Mouse (Mus musculus): ENCODE data around the gene B430306N03Rik. TPM values are rescaled to one million over a fixed set of nuclear protein-coding genes. Genes with fewer than 3 reads are reported as not detected.

Gene B430306N03Rik
- polyA plus RNA-seq, 1 experiment from 2014 or later: not detected

DNA sequence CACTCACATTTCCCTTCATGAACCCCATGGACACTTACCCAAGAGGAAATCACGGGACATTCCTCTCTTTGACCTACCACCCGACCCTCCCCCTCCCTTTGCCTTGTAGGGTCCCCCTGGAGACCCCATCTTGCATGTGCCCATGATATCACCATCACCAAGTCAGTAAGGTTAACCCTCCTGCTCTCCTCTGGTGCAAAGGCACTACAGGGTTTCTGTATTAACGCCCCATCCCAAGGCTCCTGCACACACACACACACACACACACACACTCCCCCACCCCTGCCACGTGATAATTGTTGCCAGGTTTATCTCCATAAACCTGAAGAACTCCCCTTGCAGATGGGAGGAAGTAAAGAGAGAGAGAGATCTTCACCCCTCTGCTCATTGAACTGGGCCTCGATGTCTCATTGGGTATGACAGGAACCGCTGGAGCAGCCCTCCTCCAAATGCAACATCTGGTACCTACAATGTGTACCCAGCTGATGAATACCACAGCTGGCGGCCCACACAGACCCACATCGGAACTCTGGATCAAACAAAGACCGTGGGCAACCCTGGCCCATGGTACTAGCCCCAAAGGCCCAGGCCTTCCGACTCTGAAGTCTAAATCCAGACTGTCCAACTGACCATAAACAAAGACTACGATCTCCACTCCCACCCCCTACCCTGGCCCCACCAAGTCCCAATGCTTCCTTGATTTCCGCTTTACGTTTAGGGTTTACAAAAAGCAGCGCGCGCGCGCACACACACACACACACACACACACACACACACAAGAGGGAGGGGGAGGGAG is 34.8 kb upstream of the B430306N03Rik start:
- H3K27ac ChIP-seq: no peak overlapping the region
- 28% methylated on average over 18 of the region's 18 CpGs for WGBS
- peak; percentile 79 for ATAC-seq

DNA sequence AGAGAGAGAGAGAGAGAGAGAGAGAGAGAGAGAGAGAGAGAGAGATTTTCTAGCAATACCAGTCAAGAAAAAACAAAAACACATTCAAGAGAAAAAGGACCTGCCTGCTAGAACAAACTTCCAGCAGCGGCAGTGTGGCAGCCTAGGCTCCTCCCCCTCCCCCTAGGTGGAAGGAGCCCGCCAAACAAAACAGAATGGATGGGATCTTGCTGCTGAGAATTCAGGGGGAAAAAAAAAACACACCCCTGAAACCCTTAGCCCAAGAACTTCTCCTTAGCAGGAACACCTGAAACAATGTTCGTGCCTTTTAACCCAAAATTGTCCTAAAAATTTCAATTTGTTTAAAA is 34.2 kb upstream of the B430306N03Rik start:
- WGBS: 5% methylated on average over 3 of the region's 3 CpGs
- Histone ChIP-seq H3K27ac (no peak overlapping the region), H3K4me3 (replicated peaks) (peak overlapping the region; percentile 33), H3K36me3 (no peaks in the 10 kb centered on the region), H3K9ac (replicated peaks) (peak overlapping the region; percentile 52; the same call in 1 of the 2 replicates), H3K9me3 (no peaks in the 10 kb centered on the region), H3K4me1 (replicated peaks) (peaks cover 14% of the 10 kb centered on the region), H3K4me2 (replicated peaks) (peak overlapping the region; percentile 54), H3K27me3 (no peaks in the 10 kb centered on the region)
- ATAC-seq: peak; percentile 63

More for the DNA sequence above, 34.8 kb upstream of the B430306N03Rik start:
- Histone ChIP-seq H3K9ac (replicated peaks) (peak overlapping the region; percentile 52), H3K4me2 (replicated peaks) (peak overlapping the region; percentile 54), H3K36me3 (no peaks in the 10 kb centered on the region), H3K4me3 (replicated peaks) (peak overlapping the region; percentile 33), H3K4me1 (replicated peaks) (peaks cover 14% of the 10 kb centered on the region), H3K27me3 (no peaks in the 10 kb centered on the region), H3K9me3 (no peaks in the 10 kb centered on the region)

DNA sequence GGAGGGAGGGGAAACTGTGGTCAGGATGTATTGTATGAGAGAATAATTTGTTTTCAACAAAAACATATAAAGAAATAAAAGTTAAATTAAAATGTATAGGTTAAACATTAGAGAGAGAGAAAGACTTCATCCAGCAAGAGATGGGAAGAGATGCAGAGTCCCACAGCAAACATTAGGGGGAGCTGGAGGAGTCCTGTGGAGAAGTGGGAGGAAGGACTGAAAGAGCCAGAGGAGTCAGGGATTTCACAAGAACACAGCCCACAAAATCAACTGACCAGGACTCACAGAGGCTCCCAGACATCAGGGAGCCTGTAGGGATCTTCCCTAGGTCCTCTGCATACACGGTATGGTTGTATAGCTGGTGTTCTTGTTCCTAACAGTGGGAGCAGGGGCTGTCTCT is 29.2 kb upstream of the B430306N03Rik start:
- 60% methylated on average over 1 of the region's 1 CpGs for WGBS
- no peak overlapping the region for H3K27ac ChIP-seq
- 0 out of 2 replicates have a peak, but pooled peaks cover 6% of the 10 kb centered on the region for H3K9me3 ChIP-seq
- no peak overlapping the region for H3K4me3 ChIP-seq (replicated peaks)
- no peak overlapping the region for H3K9ac ChIP-seq (replicated peaks)
- H3K4me2 ChIP-seq (replicated peaks): no peak overlapping the region
- no peaks in the 10 kb centered on the region for H3K36me3 ChIP-seq
- H3K4me1 ChIP-seq (replicated peaks): peaks cover 6% of the 10 kb centered on the region
- ATAC-seq: no peak
- H3K27me3 ChIP-seq: no peaks in the 10 kb centered on the region

DNA sequence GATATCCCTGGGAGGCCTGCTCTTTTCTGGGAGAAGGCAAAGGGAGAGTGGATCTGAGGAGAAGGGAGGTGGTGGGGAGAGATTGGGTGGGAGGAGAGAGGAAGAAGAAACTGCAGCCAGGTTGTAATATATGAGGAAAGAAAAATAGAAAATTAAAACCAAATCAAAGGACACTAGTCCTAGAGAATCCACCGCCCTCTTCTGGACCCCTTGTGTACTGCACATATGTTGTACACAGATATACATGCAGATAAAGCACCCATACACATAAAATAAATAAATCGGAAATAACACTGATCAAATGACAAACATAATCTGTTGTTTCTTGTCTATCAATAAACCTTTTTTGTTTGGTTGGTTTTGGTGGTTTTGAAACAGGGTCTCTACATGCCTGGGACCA is 28.7 kb upstream of the B430306N03Rik start:
- Histone ChIP-seq H3K36me3 (no peaks in the 10 kb centered on the region), H3K4me1 (replicated peaks) (peaks cover 2% of the 10 kb centered on the region), H3K27me3 (no peaks in the 10 kb centered on the region), H3K9ac (replicated peaks) (no peak overlapping the region), H3K27ac (no peak overlapping the region), H3K4me2 (replicated peaks) (no peak overlapping the region), H3K4me3 (replicated peaks) (no peak overlapping the region), H3K9me3 (0 out of 2 replicates have a peak, but pooled peaks cover 6% of the 10 kb centered on the region)
- no peak for ATAC-seq
- 47% methylated on average over 2 of the region's 2 CpGs for WGBS

DNA sequence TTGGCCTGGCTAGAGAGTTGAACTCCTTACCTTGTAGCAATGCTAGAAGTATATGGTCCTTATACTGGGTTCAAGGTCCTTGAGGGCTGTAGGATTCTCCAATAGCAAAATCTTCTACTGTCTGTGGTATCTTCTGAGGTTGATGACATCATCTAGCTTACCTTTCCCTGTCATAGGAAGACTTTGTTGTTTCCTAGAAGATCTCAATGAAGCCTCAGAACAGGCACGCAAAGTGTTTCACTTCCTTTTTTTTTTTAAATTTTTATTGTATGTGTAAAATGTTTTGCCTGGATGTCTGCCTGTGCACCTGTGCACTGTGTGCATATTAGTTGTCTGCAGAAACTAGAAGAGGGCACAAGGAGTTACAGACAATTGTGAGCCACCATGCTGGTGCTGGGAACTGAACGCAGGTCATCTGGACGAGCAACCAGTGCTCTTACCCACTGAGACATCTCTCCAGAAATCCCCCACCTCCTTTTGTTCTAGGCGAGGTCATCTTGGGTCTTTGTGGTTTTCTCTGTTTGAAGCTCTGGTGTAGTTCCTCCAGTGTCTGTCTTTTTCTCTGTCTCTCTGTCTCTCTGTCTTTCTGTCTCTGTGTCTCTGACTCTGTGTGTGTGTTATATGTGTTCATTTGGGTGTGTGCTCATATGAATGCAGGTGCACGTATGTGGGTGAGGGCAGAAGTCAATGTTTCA is 22.3 kb upstream of the B430306N03Rik start:
- Histone ChIP-seq H3K27me3 (no peaks in the 10 kb centered on the region), H3K9me3 (0 out of 2 replicates have a peak, but pooled peaks cover 4% of the 10 kb centered on the region), H3K9ac (replicated peaks) (no peak overlapping the region), H3K36me3 (no peaks in the 10 kb centered on the region), H3K4me3 (replicated peaks) (no peak overlapping the region), H3K27ac (no peak overlapping the region), H3K4me2 (replicated peaks) (no peak overlapping the region), H3K4me1 (replicated peaks) (no peaks in the 10 kb centered on the region)
- ATAC-seq: no peak
- 84% methylated on average over 5 of the region's 5 CpGs for WGBS

DNA sequence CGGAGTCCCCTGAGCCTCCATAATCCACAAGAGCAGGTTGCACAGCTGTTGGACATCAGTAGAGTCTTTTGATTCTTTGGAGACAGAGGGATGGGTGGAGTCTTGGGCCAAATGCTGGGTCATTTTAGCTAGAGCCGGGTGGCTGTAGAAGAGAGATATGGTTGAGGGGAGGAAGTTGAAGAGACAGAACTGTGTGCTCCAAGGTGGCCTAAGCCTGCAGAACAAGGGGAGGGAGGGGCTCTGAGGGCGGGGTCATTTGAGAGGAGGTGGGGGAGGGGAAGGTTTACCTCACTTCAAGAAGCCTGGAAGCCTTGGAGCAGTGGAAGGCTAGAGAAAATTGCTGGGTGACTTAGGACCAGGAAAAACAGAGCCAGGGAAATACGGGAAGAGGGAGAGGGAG is 16.7 kb upstream of the B430306N03Rik start, which contains the start of gene Treml2:
Gene Treml2, plus strand, starts transcription at position 296 of the 400 bp plus-strand sequence.
- Histone ChIP-seq H3K27me3 (no peaks in the 10 kb centered on the region), H3K4me3 (replicated peaks) (no peak within 1 kb of the TSS), H3K36me3 (no peaks in the 10 kb centered on the region), H3K4me2 (replicated peaks) (no peak within 1 kb of the TSS), H3K9ac (replicated peaks) (no peak within 1 kb of the TSS), H3K27ac (no peak within 1 kb of the TSS), H3K9me3 (no peaks in the 10 kb centered on the region), H3K4me1 (replicated peaks) (no peaks in the 10 kb centered on the region)
- WGBS: 34% methylated on average over 3 of the region's 4 CpGs
- ATAC-seq: no peak

DNA sequence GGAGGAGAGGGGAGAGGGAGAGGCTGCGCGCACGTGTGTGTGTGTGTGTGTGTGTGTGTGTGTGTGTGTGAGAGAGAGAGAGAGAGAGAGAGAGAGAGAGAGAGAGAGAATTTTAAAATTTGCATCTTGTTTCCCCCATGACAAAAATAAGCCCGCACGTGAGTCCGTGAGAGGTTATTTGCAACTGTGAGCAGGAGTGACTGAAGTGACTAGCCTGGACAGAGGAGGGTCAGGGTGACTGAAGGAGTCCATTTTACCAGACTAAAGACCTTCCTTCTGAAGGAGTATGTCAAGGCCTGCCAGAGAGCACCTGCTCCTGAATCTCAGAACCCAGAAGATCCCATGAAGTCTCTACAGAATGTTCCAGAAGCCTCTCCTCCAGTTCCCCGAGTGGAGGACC is 16.2 kb upstream of the B430306N03Rik start:
- no peaks in the 10 kb centered on the region for H3K36me3 ChIP-seq
- H3K27ac ChIP-seq: no peak overlapping the region
- H3K9ac ChIP-seq (replicated peaks): no peak overlapping the region
- H3K4me2 ChIP-seq (replicated peaks): no peak overlapping the region
- ATAC-seq: no peak
- H3K4me3 ChIP-seq (replicated peaks): no peak overlapping the region
- no peaks in the 10 kb centered on the region for H3K9me3 ChIP-seq
- 66% methylated on average over 7 of the region's 7 CpGs for WGBS
- no peaks in the 10 kb centered on the region for H3K27me3 ChIP-seq
- H3K4me1 ChIP-seq (replicated peaks): no peaks in the 10 kb centered on the region

DNA sequence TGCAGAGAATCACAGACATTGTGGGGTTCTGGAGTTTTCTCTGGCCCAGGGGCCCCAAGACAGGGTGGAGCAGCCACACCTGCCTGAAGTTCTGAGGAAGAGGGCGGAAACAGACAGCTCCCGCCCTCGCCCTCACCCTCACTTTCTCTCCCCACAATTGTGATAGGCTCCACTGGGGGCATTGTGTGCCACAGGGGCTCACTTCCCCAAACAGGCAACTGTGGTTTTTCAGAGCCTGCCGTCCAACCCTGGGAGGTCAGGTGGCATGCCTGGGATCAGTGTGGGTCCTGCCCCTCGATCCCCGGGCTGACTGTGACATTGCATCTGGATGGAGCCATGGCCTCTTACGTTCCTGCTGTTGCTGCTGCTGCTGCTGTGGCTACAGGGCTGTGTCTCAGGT is 15.7 kb upstream of the B430306N03Rik start:
- ATAC-seq: no peak

DNA sequence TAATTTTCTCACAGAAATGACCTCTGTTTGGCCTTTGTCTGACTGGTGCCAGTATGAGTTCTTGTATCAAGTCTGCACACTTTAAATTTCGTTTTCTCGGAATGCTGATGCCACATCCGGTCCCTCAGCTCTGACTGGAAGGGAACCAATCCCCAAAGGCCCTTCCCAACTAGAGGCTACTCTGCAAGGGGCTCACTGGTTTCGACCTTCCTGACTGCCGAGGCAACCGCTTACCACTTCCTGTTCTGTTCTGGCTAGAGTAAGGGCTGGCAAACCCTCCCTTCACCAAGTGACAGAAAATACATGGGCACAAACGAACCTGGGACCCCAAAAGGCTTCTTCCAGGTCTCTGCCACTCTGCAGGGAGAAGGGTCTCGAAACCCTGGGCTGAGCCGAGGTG is 15.1 kb upstream of the B430306N03Rik start:
- Histone ChIP-seq H3K36me3 (no peaks in the 10 kb centered on the region), H3K4me1 (replicated peaks) (no peaks in the 10 kb centered on the region), H3K4me3 (replicated peaks) (no peak overlapping the region), H3K9me3 (no peaks in the 10 kb centered on the region), H3K4me2 (replicated peaks) (no peak overlapping the region), H3K9ac (replicated peaks) (no peak overlapping the region), H3K27me3 (no peaks in the 10 kb centered on the region), H3K27ac (no peak overlapping the region)
- ATAC-seq: no peak
- WGBS: 82% methylated on average over 9 of the region's 9 CpGs

More for the DNA sequence above, 15.7 kb upstream of the B430306N03Rik start:
- Histone ChIP-seq H3K4me2 (replicated peaks) (no peak overlapping the region), H3K27me3 (no peaks in the 10 kb centered on the region), H3K4me3 (replicated peaks) (no peak overlapping the region), H3K36me3 (no peaks in the 10 kb centered on the region), H3K27ac (no peak overlapping the region), H3K9ac (replicated peaks) (no peak overlapping the region), H3K4me1 (replicated peaks) (no peaks in the 10 kb centered on the region), H3K9me3 (no peaks in the 10 kb centered on the region)
- 80% methylated on average over 7 of the region's 7 CpGs for WGBS

DNA sequence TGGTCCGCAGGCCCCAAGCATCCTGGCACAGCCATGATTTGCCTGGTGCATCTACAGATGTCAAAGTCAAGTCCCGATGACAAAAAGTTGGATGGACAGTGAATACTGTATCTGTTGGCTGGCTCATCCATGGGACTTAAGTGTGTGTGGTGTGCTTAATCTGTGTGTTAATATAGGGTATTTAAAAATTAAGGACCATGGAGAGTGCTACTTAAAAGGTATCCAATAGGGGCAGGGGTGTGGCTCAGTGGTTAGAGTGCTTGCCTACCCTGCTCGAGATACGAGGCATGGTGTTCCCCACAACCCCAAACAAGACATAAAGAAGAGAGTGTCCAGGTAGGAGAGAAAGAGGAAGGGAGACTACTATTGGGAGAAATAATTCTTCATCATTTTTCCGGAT is 14.1 kb upstream of the B430306N03Rik start:
- H3K27ac ChIP-seq: no peak overlapping the region
- H3K9me3 ChIP-seq: no peaks in the 10 kb centered on the region
- H3K9ac ChIP-seq (replicated peaks): no peak overlapping the region

DNA sequence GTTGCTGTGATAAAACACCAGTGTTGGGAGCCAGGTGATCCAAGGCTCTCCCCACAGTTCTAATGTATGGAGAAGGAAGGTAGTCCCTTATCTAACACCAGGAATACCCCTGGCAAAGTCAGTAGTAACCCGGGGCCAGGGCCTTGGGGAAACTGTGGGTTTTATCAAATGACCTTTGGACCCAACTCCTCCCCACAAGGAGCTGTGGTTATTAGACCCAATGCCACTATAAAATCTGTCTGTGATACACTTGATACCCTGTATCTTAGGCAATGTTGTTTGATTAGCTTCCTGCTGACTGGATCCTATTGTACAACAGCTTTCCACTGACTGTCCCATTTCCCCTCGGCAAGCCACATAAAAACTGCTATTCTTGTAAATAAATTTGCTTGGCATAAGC is 3.8 kb upstream of the B430306N03Rik start:
- Histone ChIP-seq H3K4me1 (replicated peaks) (no peaks in the 10 kb centered on the region), H3K9ac (replicated peaks) (no peak overlapping the region), H3K27me3 (no peaks in the 10 kb centered on the region), H3K36me3 (no peaks in the 10 kb centered on the region), H3K9me3 (no peaks in the 10 kb centered on the region), H3K4me2 (replicated peaks) (no peak overlapping the region), H3K4me3 (replicated peaks) (no peak overlapping the region), H3K27ac (no peak overlapping the region)
- 79% methylated on average over 2 of the region's 2 CpGs for WGBS
- no peak for ATAC-seq

More for the DNA sequence above, 14.1 kb upstream of the B430306N03Rik start:
- H3K4me3 ChIP-seq (replicated peaks): no peak overlapping the region
- 92% methylated on average over 5 of the region's 5 CpGs for WGBS
- no peak for ATAC-seq
- H3K27me3 ChIP-seq: no peaks in the 10 kb centered on the region
- no peaks in the 10 kb centered on the region for H3K4me1 ChIP-seq (replicated peaks)
- H3K4me2 ChIP-seq (replicated peaks): no peak overlapping the region
- no peaks in the 10 kb centered on the region for H3K36me3 ChIP-seq

DNA sequence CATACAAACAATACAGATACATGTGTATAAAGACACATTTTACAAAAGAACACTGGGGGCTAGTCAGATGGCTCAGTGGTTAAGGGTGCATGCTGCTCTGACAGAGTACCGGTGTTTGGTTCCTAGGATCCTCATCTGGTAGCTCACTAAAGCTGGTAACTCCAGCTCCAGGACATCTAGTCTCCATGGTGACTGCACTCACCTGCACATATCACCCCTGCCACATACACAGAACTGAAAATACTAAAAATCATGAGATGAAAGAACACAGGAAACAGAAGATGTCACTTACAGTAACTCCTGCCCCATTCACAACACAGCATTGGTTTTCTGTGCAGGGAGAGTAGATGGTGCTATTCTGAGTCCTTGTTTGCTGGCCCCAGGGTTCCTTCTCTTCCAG is 2.7 kb downstream of the B430306N03Rik start:
- no peak overlapping the region for H3K4me3 ChIP-seq (replicated peaks)
- H3K36me3 ChIP-seq: no peaks in the 10 kb centered on the region
- H3K27me3 ChIP-seq: no peaks in the 10 kb centered on the region
- no peak overlapping the region for H3K27ac ChIP-seq
- H3K9me3 ChIP-seq: no peaks in the 10 kb centered on the region
- no peak overlapping the region for H3K4me2 ChIP-seq (replicated peaks)
- H3K9ac ChIP-seq (replicated peaks): no peak overlapping the region
- WGBS: 78% methylated on average over 1 of the region's 1 CpGs
- no peaks in the 10 kb centered on the region for H3K4me1 ChIP-seq (replicated peaks)
- no peak for ATAC-seq
